Mouse (Mus musculus): ENCODE results near the gene Ubxn10.

Gene Ubxn10

DNA sequence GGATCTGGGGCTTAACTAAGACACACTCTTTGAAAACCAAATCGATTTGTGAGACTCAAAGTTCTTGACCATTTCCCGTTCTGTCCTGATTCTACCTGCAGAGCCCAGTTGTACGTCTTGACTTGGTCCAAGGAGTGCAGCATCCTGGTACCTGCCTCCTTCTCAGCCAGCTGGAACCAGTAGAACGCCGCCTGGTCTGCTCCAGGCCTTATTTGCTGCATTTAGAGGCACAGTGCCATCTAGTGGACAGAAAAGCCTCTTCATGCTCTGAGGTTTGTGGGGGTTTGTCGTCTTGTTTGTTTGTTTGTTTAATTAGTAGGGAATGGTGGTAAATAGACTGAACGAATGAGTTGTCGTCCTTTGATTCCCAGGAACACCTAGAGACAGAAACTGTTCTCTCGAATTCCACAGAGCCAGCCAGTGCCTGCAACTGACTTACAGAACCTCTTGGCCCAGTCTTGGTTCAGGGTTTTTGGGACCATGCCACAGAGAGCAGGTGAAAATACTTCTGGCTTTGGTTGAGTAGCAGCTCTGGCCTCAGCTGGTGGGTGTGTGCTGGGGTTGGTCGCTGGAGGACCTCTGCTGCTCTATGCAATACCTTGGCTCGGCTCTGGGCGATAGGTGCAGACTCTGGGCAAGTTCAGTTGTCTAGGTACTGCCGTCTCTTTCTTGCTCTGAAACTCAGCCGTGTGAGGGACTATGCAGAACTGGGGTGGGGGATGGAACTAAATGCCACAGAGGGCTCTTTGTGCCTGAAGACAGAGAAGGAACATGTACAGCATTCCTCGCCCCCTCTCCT, 36.6 kb downstream of the Ubxn10 start:
- DNase-seq (ENCODE audit: low spot score), result no peak

DNA sequence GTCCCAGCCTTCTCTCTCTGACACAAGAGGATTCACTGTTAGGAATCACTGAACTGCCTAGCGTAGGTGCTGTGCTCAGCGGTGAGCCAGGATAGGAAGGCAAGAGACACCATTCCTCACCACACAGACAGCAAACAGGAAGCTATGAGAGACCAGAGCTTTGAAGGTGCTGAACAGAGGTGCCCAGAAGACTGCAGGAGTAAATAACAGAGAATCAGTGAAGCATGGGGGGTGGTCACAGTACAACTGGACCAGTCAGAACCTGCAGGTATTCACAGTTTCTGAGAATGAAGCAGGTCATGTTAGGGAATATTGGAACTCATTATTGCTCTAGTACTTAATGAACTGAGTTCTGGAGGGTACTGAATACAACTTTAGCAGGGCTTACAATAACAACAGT, 38.7 kb downstream of the Ubxn10 start:
- no peak for DNase-seq (ENCODE audit: low spot score)

DNA sequence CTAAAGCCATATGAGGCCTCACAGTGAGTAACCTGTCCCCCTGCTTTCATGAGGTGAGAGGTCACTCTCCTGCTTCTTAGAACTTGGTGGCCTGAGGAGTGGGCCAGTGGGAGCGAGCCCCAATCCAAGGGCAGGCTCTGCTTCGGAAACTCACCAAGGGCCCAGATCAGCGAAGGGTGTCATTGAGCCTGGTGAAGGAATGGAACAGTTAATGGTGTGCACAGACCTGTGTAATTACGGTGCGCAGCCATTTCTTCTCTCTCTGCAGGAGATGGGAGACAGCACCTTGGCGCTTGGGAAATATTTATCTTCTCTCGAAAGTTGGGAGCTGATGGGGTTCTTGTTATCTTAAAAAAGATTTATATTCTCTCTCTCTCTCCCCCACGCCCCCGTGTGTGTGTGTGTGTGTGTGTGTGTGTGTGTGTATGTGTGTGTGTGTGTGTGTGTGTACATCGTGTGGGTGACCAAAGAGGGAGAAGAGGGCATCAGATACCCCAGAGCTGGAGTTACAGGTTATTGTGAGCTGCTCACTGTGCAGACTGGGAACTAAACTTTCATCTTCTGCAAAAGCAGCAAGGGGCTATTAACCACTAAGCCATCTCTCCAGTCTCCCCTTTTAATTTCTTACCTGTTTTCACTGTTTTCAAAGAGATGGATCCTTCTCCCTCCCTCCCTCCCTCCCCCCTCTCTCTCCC, 39.7 kb downstream of the Ubxn10 start:
- no peak for DNase-seq (ENCODE audit: low spot score)

DNA sequence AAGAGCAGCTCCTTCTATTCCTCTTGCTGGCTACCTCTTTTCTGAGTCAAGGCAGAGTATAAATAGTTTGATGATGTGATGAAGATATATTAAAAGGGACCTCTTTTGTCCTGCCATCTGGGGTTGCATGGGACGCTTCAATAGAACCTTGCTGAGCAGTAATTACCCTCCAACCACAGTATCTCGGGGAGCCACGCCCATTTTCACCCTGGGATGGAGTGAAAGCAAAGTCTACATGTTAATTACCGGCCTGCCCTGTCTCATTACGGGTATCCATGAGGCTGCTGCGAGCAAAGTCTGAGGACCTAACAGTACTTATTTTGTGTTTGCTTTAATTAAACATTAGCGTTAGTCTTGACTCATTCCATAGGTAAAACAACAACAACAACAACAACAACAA, 40.2 kb downstream of the Ubxn10 start:
- DNase-seq (ENCODE audit: low spot score), result no peak

DNA sequence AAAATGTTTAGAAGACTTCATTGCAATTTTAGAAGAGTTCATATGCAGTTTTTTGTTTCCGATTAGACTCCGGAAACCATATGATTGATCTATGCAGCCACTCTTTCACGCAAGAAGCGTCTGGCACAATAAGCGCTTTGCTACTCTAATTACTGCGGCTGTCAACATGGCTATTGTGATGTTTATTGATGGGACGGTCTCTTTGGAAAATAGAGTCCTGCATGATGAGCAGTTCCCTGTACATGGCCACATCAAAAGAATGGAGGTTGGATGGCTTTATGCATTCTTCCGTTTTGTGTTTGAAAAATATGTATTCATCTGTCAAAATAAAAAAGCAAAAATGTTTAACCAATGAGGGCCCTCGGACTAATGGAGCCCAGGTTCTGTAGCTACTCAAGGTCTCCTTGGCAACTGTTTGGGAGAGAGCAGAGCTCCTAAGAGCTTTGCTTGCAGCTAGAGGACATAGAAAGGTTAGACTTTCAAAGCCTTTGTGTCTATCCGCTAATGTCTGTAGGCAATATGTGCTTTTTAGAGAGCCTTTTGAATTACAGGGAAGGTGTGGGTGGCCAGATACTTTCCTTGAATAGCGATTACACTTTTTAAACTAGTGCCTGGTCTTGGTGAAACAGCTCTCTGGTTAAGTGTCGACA, 43.8 kb downstream of the Ubxn10 start:
- no peak for DNase-seq (ENCODE audit: low spot score)

DNA sequence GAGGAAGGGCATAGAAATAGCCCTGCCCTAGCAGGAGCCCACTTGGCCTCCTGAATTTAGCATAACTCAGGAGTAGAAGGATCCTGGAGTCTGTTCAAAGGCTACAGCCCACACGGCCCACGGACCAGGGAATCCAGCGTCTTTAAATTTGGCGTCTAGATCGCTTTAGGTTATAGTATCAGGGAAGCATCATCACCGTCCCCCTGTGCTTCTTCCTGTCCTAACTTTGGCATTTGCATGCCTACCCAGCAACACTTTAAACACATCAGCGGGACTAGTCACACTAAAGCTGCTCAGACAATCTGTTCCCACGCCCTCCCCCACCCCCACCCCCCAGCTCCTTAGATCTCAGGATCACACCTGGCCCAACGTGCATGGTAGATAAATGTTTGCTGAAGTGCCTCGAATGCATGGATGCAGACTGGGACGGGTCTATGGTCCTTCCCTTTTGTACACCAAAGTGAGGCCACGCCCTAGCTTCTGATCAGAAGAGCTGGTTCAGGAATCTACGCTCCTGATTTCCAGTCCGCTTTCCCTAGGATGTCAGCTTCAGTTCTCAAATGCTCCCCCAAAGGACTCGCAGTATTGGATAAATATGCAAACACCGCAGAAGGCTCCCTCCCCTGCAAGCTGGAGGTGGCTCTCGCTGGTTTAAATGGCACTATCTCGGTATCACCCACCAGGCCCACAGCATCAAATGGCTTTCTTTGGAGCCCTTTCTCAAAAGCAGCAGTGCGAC, 45.4 kb downstream of the Ubxn10 start:
- DNase-seq (ENCODE audit: low spot score), result no peak

DNA sequence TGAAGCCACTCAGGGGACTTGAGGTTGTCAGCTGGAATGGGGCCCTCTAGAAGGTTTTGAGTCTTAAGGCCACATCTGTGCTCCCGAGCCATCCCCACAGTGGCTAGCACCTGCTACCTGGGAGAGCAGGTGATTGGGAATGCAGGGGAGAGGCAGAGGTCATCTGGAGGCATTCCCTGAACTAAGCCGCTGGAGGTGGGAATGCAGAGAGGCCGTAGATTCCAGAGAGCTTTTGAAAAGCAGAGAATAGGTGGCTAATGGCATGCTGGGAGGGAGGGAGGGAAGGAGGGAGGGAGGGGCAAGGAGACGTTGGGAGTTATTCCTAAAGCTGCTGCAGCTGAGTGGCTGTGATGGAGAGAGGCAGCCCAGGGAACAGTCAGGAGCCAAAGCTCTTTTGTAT, 46.4 kb downstream of the Ubxn10 start:
- DNase-seq (ENCODE audit: low spot score), result no peak

DNA sequence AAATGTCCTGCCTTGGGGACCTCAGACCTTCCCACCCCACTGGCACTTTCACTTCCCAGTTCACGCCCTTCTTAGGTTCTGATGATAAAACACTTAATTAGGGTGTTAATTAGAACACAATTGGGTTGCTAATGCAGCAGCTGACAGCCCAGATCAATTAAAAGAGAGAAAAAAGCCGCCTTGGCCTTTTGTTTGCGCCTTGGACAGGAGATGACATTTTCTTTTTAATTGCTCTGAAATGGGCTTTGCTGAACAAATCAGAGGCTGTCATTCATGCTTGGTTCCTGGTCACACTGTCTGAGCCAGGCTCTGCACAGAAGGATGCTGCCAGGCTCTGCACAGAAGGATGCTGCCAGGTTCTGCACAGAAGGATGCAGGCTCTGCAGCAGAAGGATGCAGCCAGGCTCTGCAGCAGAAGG, 47.9 kb downstream of the Ubxn10 start:
- DNase-seq (ENCODE audit: low spot score), result no peak

DNA sequence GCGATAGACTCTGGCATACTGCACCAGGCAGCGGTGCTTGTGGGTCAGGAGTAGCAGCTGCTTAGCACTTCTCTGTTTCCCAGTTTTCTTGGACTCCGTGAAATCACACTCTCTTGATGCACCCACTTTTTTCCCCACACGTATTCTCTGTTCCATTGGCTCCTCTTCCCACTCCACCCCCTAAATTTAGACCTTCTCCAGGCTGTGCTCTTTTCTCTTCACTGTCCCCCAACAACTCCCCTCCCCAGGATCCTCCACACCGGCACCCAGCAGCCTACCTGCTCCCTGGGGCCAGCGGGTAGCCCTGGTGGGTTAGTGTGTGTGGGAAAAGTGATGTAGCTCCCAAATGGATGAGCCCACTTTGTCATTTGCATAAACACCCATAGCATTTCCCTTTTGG, 51.2 kb downstream of the Ubxn10 start:
- DNase-seq (ENCODE audit: low spot score), result no peak

DNA sequence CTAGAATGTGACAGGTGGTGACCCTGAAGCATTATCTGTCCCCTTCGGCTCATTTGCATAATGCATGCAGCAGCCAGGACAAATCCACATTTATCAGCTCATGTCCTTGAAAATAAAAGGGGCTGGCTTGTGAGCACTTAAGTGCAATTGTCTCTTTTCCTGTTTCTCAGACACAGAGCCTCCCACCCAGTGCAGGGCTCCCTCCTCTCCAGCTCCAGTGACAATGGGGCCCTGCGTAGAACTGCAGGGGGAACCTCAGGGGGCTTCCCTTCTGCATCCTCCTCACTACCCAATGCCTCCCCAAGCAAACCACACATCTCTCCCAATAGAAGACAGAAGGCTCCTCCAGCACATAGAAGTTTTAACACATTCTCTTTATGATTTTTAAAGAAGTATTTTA, 54.2 kb downstream of the Ubxn10 start:
- no peak for DNase-seq (ENCODE audit: low spot score)

DNA sequence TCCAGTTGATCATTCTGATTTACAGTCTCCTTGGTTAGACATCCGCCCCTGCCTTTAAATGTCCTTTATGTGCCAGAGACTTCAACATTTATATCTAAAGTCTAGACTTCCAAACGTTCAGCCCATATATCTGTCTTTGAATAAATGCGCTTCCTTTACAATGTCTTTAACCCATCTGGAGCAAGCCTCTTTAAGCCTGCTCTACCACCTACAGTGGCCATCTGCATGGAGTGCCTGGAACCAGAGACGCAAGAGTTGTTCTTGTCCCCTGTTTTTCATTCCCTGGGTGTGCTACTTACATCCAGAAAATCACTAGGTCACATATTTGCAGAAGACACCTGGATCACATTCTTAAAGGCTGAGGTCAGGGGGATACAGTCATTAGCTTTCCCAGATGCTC, 56.8 kb downstream of the Ubxn10 start:
- DNase-seq (ENCODE audit: low spot score), result no peak

DNA sequence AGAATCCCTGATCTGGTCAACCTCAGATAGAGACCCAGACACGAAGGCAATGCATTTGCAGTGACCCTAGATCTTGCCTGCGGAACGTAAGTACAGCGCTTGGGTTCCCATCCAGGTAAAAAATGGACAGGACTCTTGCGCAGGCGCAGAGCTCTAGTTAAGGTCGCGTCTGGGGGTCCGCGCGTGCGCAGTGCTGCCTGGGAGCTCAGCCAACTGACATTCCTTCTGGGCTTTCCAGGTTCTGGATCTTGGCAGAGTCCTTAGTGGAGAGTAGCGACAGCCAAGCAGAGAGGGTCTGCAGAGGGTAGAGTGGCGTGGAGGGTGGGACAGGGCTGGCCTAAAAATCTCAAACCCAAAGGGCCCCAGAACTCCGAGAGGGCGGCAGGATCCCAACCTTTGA, 59.4 kb downstream of the Ubxn10 start:
- no peak for DNase-seq (ENCODE audit: low spot score)

DNA sequence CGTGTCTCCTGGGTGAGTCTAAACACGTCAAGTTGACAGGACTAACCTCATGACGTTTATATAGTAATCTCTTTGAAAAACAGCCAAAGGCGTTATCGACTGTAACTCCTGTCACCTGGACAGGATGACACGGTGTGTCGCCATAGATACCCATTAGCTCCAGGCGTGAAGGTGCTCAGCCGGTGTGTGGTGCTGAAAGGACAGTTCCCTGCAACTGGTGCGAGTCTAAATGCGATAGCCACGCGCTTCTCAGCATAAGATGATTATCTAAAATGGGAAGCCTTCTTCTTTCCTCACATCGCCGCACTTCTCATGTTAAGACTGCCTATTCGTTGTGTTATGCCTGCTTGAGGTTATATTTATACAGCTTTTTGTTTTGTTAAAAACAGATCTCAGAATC, 60.5 kb downstream of the Ubxn10 start:
- DNase-seq (ENCODE audit: low spot score), result no peak

DNA sequence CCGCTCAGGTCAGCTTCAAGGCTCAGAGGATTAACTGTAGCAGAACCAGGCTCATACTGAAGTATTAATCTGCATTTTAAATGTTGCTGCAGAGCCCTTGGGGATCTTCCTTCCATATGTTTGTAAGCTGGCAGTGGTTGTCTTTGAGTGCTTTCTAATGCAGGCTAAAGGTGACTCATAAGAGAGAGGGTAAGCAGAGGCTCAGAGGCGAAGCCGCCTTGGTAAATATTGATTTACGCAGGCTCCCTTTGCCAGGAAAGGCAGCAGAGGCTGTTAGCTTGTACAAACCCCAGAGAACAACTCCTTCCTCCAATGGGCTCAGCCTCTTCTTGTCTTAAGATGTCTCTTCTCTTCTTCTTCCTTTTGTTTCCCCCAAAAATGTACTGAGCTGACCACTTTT, 64.8 kb downstream of the Ubxn10 start:
- DNase-seq (ENCODE audit: low spot score), result no peak

DNA sequence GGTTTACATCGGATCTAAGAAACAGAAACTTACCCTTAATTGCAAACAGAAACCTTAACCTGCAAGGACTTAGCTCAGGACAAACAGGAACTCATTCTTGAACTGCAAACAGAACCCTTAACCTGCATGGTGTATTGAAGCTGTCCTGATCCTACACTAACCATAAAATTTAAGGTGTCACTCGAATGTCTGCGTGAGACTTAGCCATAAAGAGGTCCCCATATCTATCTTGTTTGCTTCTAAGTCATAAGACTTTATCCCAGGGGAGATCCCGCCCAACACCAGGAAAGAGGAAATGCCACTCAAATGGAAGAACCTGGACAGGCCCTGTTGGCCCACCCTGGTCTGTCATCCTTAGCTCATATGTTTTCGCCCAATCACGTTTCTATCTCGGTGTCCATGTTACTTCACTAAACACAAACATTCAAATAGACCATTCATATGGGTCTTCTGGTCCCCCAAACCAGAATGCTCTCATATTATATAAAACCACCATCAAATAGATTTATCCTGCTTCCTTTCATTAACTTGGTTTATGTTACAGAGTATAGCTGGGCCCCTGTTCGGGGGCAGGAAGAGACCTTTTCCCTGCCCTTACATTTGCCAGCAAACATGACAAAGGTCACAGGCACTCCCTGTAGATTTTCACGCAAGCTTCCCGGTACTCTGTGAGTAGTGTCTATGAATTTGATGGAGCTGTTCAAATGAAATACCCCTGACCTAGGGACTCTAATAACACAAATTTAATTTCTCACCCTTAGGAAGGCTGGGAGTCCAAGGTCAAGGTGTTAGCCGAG, 66.7 kb downstream of the Ubxn10 start:
- DNase-seq (ENCODE audit: low spot score), result no peak

DNA sequence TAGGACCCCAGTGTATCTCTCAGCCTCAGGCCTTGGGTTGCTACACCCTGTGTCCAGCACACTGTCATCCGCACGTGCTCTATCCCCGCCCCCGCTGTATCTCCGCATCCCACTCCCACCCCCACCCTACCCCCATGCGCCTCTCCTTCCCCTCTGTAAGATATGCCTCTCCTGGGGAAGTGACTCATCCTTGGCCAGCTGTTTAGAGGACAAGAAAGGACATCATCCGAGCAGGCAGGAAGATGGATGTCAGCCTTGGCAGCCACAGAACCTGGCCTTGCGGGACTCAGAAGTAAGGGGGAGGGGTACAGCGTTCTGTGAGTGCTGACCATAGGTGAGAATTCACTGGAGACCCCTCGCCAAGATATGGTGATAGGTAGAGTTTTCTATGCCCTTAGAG, 70.4 kb downstream of the Ubxn10 start:
- DNase-seq (ENCODE audit: low spot score), result no peak

DNA sequence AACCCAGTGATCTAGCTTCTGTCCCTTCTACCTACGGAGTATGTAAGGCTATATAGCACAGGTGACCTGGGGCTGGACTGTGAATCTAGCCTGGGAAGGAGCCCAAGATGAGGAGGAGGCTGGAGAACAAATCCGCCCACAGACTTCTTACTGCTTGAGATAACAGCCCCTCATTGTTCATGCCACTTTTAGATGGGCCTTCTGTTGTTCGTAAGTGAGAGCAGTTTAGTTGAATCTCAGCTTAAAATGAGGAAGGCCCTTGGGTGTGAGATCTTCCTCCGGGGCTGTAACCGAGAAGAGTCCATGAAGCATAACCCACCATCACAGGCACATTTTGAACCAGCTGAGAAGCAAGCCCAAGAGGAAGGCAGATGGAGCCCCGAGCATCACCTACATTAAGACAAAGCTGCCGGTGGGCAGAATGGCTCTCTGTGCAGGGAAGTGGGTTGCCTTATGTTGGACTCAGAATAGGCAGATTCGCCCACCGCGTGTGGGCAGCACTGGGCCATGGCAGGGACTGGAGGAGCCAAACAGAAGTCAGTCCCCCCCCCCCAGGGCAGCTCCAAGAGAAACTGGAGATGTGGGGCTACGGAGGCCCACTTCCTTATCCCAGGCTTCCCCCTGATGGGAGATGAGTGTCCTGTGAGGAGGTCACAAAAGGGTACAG, 76.9 kb downstream of the Ubxn10 start:
- DNase-seq (ENCODE audit: low spot score), result no peak
